Mouse (Mus musculus): Measurements from ENCODE around the gene Cacna2d2. TPM values are rescaled to one million over a fixed set of nuclear protein-coding genes. Genes with fewer than 3 reads are reported as not detected.

Cacna2d2 gene
- total RNA-seq, 4 experiments from 2014 or later, result 0.15 to 0.65 (median 0.41) TPM

GRCm38 (mm10) chr9:107538711-107539110, 139.3 kb downstream of the Cacna2d2 start:
- DNase-seq (ENCODE audit: low spot score in 2 of 2), result no peak

GRCm38 (mm10) chr9:107539940-107540339, 140.5 kb downstream of the Cacna2d2 start:
- DNase-seq (ENCODE audit: low spot score in 2 of 2), result no peak

- no peak for DNase-seq (ENCODE audit: low spot score in 2 of 2)
These were observed 141.0 kb downstream of the Cacna2d2 start for GRCm38 (mm10) chr9:107540420-107540819.

- DNase-seq (ENCODE audit: low spot score in 2 of 2), result no peak
These were observed 141.6 kb downstream of the Cacna2d2 start for GRCm38 (mm10) chr9:107541005-107541404.

DNA sequence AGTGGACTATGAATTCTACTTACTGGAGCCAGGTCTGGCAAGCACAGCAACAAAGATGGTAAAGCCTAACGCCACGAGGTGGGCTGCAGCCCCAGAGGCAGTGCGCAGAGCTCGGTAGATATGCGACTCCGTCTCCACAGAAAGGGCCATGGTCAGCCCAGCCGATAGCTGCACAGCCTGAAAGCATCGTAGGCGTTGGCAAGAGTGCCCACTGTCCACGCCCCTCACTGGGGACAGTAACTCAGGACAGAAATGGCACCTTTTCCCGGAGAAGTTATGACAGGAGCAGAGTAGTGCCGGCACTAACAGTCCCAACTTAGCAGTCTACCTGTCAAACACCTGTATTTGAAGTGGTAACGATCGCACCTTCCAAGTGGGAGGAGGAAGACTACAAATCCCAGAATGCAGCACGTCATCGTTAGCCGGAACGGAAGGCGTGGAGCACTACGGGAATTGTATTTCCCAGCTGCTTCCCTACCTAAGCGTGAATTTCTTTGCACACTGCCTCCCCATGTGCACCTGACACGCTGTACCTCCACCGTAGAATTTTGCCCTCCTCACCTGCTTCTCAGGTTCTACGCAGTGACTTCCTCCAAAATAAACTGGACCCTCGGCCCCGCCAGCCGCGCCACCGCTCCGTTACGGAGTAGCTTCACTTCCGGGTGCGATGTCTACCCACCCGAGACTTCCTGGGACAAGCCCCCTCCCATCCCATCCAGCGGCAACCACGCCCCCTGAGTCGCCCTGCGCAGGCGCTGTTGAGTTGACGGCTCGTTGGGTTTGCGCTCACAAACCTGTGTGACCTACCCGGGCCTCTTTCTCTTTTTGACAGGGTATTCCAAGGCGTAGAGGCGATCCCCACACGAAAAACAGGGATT, 142.3 kb downstream of the Cacna2d2 start, which contains the start of the genes Cyb561d2 and Nprl2:
TSS of gene Cyb561d2 (minus strand) at position 720 of the 878 bp plus-strand sequence.
TSS of gene Nprl2 (plus strand) at position 753 of the 878 bp plus-strand sequence.
- peak; percentile 88 to 89 for DNase-seq (ENCODE audit: low spot score in 2 of 2)

DNA sequence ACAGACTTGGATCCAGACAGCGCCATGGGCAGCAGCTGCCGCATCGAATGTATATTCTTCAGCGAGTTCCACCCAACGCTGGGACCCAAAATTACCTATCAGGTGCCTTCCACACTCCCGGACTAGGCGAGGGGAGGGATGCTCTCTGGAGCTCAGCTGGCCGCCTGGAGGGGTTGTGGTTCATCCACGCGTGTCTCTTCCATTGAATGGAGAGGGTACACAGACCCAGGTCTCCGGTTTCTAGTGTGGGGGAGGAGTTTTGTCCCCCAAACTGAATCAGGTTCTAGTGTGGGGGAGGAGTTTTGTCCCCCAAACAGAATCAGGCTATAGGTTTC, 142.9 kb downstream of the Cacna2d2 start:
- DNase-seq (ENCODE audit: low spot score in 2 of 2), result no peak

DNA sequence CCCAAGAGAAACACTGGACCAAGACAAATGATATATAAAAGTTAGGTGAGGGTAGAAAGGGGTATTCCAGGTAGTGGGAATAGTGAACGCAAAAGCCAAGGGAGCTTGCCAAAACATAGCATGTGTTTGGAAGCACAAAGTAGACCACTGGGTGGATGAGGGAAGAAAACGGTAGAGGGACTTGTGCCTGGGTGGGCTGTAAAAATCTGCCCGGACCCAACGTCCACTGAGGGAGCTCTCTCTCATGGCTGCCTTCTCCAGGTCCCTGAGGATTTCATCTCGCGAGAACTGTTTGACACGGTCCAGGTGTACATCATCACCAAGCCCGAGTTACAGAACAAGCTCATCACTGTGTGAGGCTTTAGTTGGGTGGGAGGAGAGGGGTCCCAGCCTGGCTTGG, 143.3 kb downstream of the Cacna2d2 start:
- no peak for DNase-seq (ENCODE audit: low spot score in 2 of 2)

DNA sequence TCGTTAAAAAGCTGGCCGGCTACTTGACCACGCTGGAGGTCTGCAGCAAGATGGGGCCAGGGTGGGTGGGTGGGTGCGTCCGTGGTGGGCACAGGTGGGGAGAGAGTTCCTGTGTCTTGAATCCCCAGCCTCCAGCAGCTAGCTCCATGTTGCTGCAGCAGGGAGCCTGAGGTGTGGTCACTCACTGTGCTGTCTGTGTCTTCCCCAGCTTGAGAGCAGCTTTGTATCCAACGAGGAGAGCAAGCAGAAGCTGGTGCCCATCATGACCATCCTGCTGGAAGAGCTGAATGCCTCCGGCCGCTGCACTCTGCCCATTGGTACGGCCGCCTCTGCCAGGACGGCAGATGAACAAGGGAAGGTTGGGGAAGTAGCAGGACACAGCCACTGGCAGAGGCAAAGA, 143.9 kb downstream of the Cacna2d2 start:
- DNase-seq (ENCODE audit: low spot score in 2 of 2), result no peak

- DNase-seq (ENCODE audit: low spot score in 2 of 2), result no peak
These were observed 144.8 kb downstream of the Cacna2d2 start for GRCm38 (mm10) chr9:107544196-107544700.

DNA sequence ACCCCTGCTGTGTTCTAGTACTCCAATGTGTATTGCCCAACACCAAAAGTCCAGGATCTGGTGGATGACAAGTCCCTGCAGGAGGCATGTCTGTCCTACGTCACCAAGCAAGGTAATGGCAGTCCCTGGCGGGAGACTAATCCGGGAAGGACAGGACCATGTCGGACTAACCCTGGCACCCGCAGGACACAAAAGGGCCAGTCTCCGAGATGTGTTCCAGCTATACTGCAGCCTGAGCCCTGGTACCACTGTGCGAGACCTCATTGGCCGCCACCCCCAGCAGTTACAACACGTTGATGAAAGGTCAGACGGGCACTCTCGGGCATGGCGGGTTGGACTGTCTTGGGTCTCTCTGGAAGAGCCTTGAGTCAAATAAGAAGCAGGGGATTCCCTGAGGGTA, 145.3 kb downstream of the Cacna2d2 start:
- no peak for DNase-seq (ENCODE audit: low spot score in 2 of 2)

DNA sequence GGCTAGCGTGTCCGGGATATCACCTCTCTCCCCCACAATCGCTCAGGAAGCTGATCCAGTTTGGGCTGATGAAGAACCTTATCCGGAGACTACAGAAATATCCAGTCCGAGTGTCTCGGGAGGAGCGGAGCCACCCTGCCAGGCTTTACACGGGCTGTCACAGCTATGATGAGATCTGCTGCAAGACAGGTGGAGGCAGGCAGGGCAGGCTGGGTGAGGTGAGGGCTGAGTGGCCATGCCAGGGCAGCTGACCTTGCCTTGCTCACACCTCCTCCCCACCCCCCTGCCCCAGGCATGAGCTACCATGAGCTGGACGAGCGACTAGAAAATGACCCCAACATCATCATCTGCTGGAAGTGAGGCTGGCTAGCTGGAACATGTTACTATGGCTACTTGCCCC, 145.8 kb downstream of the Cacna2d2 start:
- DNase-seq (ENCODE audit: low spot score in 2 of 2), result no peak

GRCm38 (mm10) chr9:107545602-107546001, 146.2 kb downstream of the Cacna2d2 start:
- DNase-seq (ENCODE audit: low spot score in 2 of 2), result peak in 1 of 2 experiments; percentile 60

- peak; percentile 72 to 79 for DNase-seq (ENCODE audit: low spot score in 2 of 2)
These were observed 147.6 kb downstream of the Cacna2d2 start, which contains the start of gene Zmynd10 for GRCm38 (mm10) chr9:107547026-107547425. Gene Zmynd10 (plus strand): TSS chr9:107547298.

GRCm38 (mm10) chr9:107547957-107548356, 148.5 kb downstream of the Cacna2d2 start:
- no peak for DNase-seq (ENCODE audit: low spot score in 2 of 2)

GRCm38 (mm10) chr9:107548820-107549219, 149.4 kb downstream of the Cacna2d2 start:
- no peak for DNase-seq (ENCODE audit: low spot score in 2 of 2)

DNA sequence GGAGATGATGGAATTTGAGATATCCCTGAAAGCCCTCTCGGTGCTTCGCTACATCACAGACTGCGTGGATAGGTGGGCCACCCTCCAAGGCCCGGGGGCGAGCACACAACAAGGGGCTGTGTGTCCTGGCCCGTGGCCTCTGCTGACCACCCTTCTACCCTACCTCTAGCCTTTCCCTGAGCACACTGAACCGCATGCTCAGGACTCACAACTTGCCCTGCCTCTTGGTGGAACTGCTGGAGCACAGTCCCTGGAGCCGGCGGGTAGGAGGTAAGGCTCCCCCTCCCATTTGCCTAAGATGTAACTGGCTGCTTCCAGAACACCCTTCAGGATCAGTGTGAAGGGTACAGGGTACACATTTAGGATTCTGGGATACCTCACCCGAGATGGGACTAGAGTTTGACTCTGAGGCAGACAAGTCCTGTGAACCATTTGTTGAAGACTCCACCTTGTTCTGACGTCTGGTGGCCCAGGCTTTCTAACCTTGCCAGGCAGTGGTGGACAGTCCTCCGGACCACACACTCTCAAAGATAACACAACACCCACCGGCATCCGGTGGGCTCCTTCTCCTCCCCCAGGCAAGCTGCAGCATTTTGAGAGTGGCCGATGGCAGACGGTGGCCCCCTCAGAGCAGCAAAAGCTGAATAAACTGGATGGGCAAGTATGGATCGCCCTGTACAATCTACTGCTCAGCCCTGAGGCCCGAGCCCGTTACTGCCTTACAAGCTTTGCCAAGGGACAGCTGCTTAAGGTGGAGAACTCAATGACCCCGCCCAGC, 150.1 kb downstream of the Cacna2d2 start:
- no peak for DNase-seq (ENCODE audit: low spot score in 2 of 2)

- DNase-seq (ENCODE audit: low spot score in 2 of 2), result no peak
These were observed 151.2 kb downstream of the Cacna2d2 start for GRCm38 (mm10) chr9:107550491-107551116.

DNA sequence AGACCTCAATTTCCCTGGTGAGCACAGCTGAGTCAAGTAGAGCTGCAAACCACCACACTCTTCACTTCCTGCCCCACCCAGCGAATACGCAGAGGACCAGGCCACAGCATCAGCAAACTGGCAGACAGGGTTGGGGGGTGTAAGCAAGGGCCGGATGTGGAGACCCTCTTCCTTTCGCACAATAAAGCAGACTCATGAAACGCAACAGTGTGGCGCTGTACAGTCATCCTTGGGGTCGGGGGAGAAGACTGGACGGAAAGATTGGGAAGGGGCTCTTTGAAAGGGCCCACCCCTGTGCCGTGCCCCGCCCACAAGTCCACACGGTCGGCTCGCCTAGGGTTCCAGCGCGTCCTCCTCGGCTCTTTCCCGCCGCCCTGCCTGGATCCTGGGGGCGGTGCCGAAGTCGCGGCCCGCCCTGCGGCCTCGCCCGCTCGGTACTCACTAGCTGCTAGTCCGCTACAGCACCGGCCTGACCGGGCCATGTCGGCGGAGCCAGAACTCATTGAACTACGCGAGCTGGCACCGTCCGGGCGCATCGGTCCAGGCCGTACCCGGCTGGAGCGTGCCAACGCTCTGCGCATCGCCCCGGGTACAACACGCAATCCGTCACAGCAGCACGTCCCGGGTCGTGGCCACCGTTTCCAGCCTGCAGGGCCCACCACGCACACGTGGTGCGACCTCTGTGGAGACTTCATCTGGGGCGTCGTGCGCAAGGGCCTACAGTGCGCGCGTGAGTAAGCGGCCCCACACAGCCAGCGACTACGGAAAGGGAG, 151.9 kb downstream of the Cacna2d2 start, which contains the start of gene Rassf1:
TSS of gene Rassf1 (plus strand) at position 439 of the 773 bp plus-strand sequence.
- DNase-seq (ENCODE audit: low spot score in 2 of 2), result peak in 1 of 2 experiments; percentile 58

DNA sequence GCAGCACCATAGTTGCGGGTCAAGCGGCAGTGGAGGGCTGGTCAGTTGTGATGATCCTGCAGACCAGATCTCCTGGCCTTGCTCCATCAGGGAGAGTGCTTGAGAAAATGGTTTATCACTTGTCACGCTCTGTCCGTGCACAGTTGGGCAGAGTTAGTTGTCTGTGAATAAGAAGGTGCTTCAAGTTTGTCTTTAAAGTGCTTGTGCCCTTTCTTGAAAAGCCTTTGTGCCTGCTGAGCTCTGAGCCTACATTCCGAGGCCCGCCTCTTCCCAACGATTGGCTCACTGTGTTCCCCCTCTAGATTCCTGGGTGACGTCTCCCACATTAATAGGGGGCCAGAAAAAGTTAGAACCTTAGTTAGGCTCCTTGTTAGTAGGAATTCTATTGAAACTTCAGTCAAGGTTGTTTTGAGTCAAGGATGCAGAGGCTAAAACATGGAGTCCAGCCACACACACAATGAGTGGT, 152.5 kb downstream of the Cacna2d2 start:
- no peak for DNase-seq (ENCODE audit: low spot score in 2 of 2)

- DNase-seq (ENCODE audit: low spot score in 2 of 2), result no peak
These were observed 153.4 kb downstream of the Cacna2d2 start for GRCm38 (mm10) chr9:107552690-107553393.
